Mouse (Mus musculus): ENCODE data around the gene Col19a1.

- TF ChIP-seq HCFC1 (IDR thresholded peaks at IDR 0.05; ENCODE audit: borderline replicate concordance, insufficient read depth, low read length) (no peak), ZC3H11A (IDR thresholded peaks at IDR 0.05; ENCODE audit: borderline replicate concordance, low read depth, low read length) (no peak), ZNF384 (IDR thresholded peaks at IDR 0.05; ENCODE audit: low read depth, low read length) (no peak), CHD2 (IDR thresholded peaks at IDR 0.05; ENCODE audit: low read depth, low read length) (no peak), MAFK (IDR thresholded peaks at IDR 0.05; ENCODE audit: insufficient read depth, low read depth, low read length) (no peak)
Observed at GRCm38 (mm10) chr1:24374902-24375301, 212.4 kb downstream of the Col19a1 start.

Data from ES-E14 (cell line).